Mouse (Mus musculus) lung, postnatal 4 days (tissue): ENCODE results near the gene Prl2c3.
"Not testable (repeated sequence)": the region's sequence is repeated elsewhere in the genome, so short reads cannot be mapped to it uniquely, and the experiment has no call there.

ENCODE experiments used
- DNase-seq, 2 experiments: peaks; one replicate each; pipeline ENCODE4 v3.0.0; 2021

Gene Prl2c3

GRCm38 (mm10) chr13:12799979-12800378 lies at the start of gene Prl2c3:
Gene Prl2c3 (minus strand): TSS chr13:12800079.
- not testable (repeated sequence) for DNase-seq

GRCm38 (mm10) chr13:12848254-12848653 lies 48.4 kb upstream of the Prl2c3 start:
- not testable (repeated sequence) for DNase-seq

GRCm38 (mm10) chr13:12844701-12845100 lies 44.8 kb upstream of the Prl2c3 start:
- not testable (repeated sequence) for DNase-seq

GRCm38 (mm10) chr13:12837546-12837945 lies 37.7 kb upstream of the Prl2c3 start:
- not testable (repeated sequence) for DNase-seq

GRCm38 (mm10) chr13:12831769-12832168 lies 31.9 kb upstream of the Prl2c3 start:
- DNase-seq, result no peak

- DNase-seq, result no peak
These were observed 29.2 kb upstream of the Prl2c3 start for GRCm38 (mm10) chr13:12829031-12829430.

GRCm38 (mm10) chr13:12824500-12825176 lies 24.8 kb upstream of the Prl2c3 start:
- not testable (repeated sequence) for DNase-seq

- DNase-seq, result not testable (repeated sequence)
These were observed 14.0 kb upstream of the Prl2c3 start for GRCm38 (mm10) chr13:12813734-12814424.

- no peak for DNase-seq
These were observed 9.7 kb upstream of the Prl2c3 start for GRCm38 (mm10) chr13:12809591-12809990.

GRCm38 (mm10) chr13:12808793-12809512 lies 9.1 kb upstream of the Prl2c3 start:
- DNase-seq, result not testable (repeated sequence)

GRCm38 (mm10) chr13:12806496-12806895 lies 6.6 kb upstream of the Prl2c3 start:
- DNase-seq, result not testable (repeated sequence)

- DNase-seq, result peak in 1 of 2 experiments; percentile 11
These were observed 30.3 kb downstream of the Prl2c3 start for GRCm38 (mm10) chr13:12769442-12770091.
